Mouse (Mus musculus): Measurements from ENCODE around the gene Uap1l1. TPM values are rescaled to one million over a fixed set of nuclear protein-coding genes. Genes with fewer than 3 reads are reported as not detected.

The Uap1l1 gene
- total and polyA plus RNA-seq, 3 experiments, result 4.7 to 12.6 TPM; not detected in 1

GRCm38 (mm10) chr2:25318971-25319773 lies 46.3 kb downstream of the Uap1l1 start, which contains the start of gene Grin1:
Gene Grin1, minus strand, starts transcription at chr2:25319187.
- peaks cover 2 to 11% of the 10 kb centered on the region in 2 experiments; a peak in 3 of 4 replicates for H3K4me1 ChIP-seq (ENCODE audit: control insufficient read depth in 1 of 2, insufficient read depth in 2 of 2, low read length in 2 of 2)
- no peak within 1 kb of the TSS for H3K4me3 ChIP-seq (ENCODE audit: control insufficient read depth in 1 of 2, insufficient read depth in 1 of 2, low read depth in 2 of 2, low read length in 2 of 2)
- no peaks in the 10 kb centered on the region for H3K27me3 ChIP-seq (ENCODE audit: control insufficient read depth in 1 of 2, insufficient read depth in 2 of 2, low read length in 2 of 2)
- H3K9ac ChIP-seq (ENCODE audit: control insufficient read depth, low read depth, low read length, poor library complexity, severe bottlenecking), result no peak within 1 kb of the TSS
- no peaks in the 10 kb centered on the region for H3K9me3 ChIP-seq (replicated peaks; ENCODE audit: insufficient read depth, low read length)
- DNase-seq (ENCODE audit: low read depth, low spot score), result no peak
- no peaks in the 10 kb centered on the region for H3K79me2 ChIP-seq (ENCODE audit: control insufficient read depth, insufficient read depth, low read length, poor library complexity)
- no peak for TF ChIP-seq MAX (IDR thresholded peaks at IDR 0.05; ENCODE audit: low read length)
- no peak for TF ChIP-seq SIN3A (IDR thresholded peaks at IDR 0.05; ENCODE audit: low read length)
- no peak for TF ChIP-seq RCOR1 (IDR thresholded peaks at IDR 0.05; ENCODE audit: low read depth, low read length)
- no peak for TF ChIP-seq MYB (IDR thresholded peaks at IDR 0.05; ENCODE audit: low read depth, low read length)
- no peak for TF ChIP-seq MYC (IDR thresholded peaks at IDR 0.05; ENCODE audit: low read depth, low read length)
- TF ChIP-seq TAL1 (IDR thresholded peaks at IDR 0.05; ENCODE audit: low read length), result no peak
- TF ChIP-seq GATA1 (IDR thresholded peaks at IDR 0.05; ENCODE audit: low read depth, low read length), result no peak
- no peak for TF ChIP-seq CHD2 (IDR thresholded peaks at IDR 0.05; ENCODE audit: low read length)
- no peak for TF ChIP-seq ZKSCAN1 (IDR thresholded peaks at IDR 0.05; ENCODE audit: low read depth, low read length)
- TF ChIP-seq JUND (IDR thresholded peaks at IDR 0.05; ENCODE audit: low read depth, low read length), result no peak
- no peak for TF ChIP-seq NRF1 (IDR thresholded peaks at IDR 0.05; ENCODE audit: insufficient read depth, low read depth, low read length, poor library complexity, severe bottlenecking)
- no peak for TF ChIP-seq POLR2A (IDR thresholded peaks at IDR 0.05; ENCODE audit: control insufficient read depth in 1 of 2, insufficient read depth in 1 of 2, low read depth in 1 of 2, low read length in 2 of 2, poor library complexity in 1 of 2)
- no peak for TF ChIP-seq UBTF (IDR thresholded peaks at IDR 0.05; ENCODE audit: borderline replicate concordance, insufficient read depth, low read depth, low read length)
- no peak for TF ChIP-seq ZMIZ1 (IDR thresholded peaks at IDR 0.05; ENCODE audit: low read depth, low read length)
- TF ChIP-seq ZC3H11A (IDR thresholded peaks at IDR 0.05; ENCODE audit: low read depth, low read length), result no peak
- no peak for TF ChIP-seq ZNF384 (IDR thresholded peaks at IDR 0.05; ENCODE audit: low read depth, low read length)
- TF ChIP-seq EP300 (IDR thresholded peaks at IDR 0.05; ENCODE audit: low read depth in 1 of 2, low read length in 2 of 2), result no peak
- peaks cover 0 to 12% of the 10 kb centered on the region in 2 experiments; a peak in 2 of 4 replicates for H3K36me3 ChIP-seq (ENCODE audit: control insufficient read depth in 1 of 2, insufficient read depth in 2 of 2, low read length in 2 of 2)
- H3K27ac ChIP-seq (ENCODE audit: control insufficient read depth, low read depth, low read length), result no peak within 1 kb of the TSS

DNA sequence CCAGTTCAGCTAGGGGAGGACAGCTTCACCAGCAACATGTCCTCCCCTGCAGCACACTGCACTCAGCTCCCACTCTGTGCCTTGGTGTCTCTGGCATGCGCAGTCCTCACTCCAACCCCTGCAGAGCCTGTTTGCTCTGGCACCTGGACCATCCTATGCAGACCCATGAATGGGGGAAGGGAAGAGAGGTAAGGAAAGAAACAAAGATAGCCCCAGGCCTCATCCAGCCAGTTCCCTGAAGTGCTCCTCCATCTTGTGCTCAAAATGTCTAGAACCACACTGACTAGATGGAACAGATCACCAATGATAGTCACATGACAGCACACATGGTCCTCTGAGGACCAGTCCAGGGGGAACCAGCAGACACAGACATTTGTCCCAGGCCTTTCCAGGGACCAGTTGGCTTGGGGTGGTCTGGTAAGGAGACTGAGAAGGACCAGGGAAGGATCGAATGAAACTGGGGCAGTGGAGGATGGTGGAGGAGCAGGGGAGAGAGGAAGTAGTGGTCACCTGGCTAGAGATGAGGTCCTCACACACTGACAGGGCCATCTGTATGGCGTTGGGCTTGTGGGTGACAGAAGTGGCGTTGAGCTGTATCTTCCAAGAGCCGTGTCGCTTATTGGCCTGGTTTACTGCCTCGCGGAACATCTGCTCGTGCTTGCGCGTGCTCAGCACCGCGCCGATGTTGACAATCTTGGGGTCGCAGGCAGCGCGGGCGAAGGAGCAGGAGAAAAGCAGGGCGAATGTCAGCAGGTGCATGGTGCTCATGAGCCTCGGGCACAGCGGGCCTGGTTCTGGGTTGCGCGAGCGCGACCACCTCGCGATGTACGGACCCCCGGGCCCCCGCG lies 47.1 kb downstream of the Uap1l1 start:
- Histone ChIP-seq H3K27ac (ENCODE audit: control insufficient read depth, low read depth, low read length) (no peak overlapping the region), H3K9me3 (replicated peaks; ENCODE audit: insufficient read depth, low read length) (no peaks in the 10 kb centered on the region), H3K9ac (ENCODE audit: control insufficient read depth, low read depth, low read length, poor library complexity, severe bottlenecking) (no peak overlapping the region), H3K4me3 (ENCODE audit: control insufficient read depth in 1 of 2, insufficient read depth in 1 of 2, low read depth in 2 of 2, low read length in 2 of 2) (no peak overlapping the region), H3K4me1 (ENCODE audit: control insufficient read depth in 1 of 2, insufficient read depth in 2 of 2, low read length in 2 of 2) (peaks cover 0 to 5% of the 10 kb centered on the region in 2 experiments; a peak in 2 of 4 replicates), H3K36me3 (ENCODE audit: control insufficient read depth in 1 of 2, insufficient read depth in 2 of 2, low read length in 2 of 2) (peaks cover 0 to 5% of the 10 kb centered on the region in 2 experiments; a peak in 2 of 4 replicates), H3K79me2 (ENCODE audit: control insufficient read depth, insufficient read depth, low read length, poor library complexity) (no peaks in the 10 kb centered on the region), H3K27me3 (ENCODE audit: control insufficient read depth in 1 of 2, insufficient read depth in 2 of 2, low read length in 2 of 2) (no peaks in the 10 kb centered on the region)
- no peak for DNase-seq (ENCODE audit: low read depth, low spot score)
- TF ChIP-seq CHD1 (IDR thresholded peaks at IDR 0.05; ENCODE audit: low read depth, low read length), result no peak
- no peak for TF ChIP-seq MEF2A (IDR thresholded peaks at IDR 0.05; ENCODE audit: extremely low read depth, insufficient replicate concordance, low read depth, low read length, poor library complexity, severe bottlenecking)
- no peak for TF ChIP-seq MAX (IDR thresholded peaks at IDR 0.05; ENCODE audit: low read length)
- no peak for TF ChIP-seq NELFE (IDR thresholded peaks at IDR 0.05; ENCODE audit: low read depth, low read length)
- TF ChIP-seq USF1 (IDR thresholded peaks at IDR 0.05; ENCODE audit: low read depth, low read length), result no peak
- no peak for TF ChIP-seq TBP (IDR thresholded peaks at IDR 0.05; ENCODE audit: low read depth, low read length)
- no peak for TF ChIP-seq ETS1 (IDR thresholded peaks at IDR 0.05; ENCODE audit: low read depth, low read length)
- TF ChIP-seq CTCF (IDR thresholded peaks at IDR 0.05 in 2 of 3, conservative IDR thresholded peaks at IDR 0.05 in 1 of 3; ENCODE audit: control insufficient read depth in 1 of 3, insufficient read depth in 1 of 3, low read depth in 2 of 3, low read length in 3 of 3, poor library complexity in 1 of 3, severe bottlenecking in 1 of 3), result no peak
- TF ChIP-seq KAT2A (conservative IDR thresholded peaks at IDR 0.05; ENCODE audit: low read depth, low read length), result no peak
- TF ChIP-seq POLR2A (IDR thresholded peaks at IDR 0.05; ENCODE audit: control insufficient read depth in 1 of 2, insufficient read depth in 1 of 2, low read depth in 1 of 2, low read length in 2 of 2, poor library complexity in 1 of 2), result no peak
- TF ChIP-seq ZKSCAN1 (IDR thresholded peaks at IDR 0.05; ENCODE audit: low read depth, low read length), result no peak
- TF ChIP-seq SIN3A (IDR thresholded peaks at IDR 0.05; ENCODE audit: low read length), result no peak
- no peak for TF ChIP-seq TAL1 (IDR thresholded peaks at IDR 0.05; ENCODE audit: low read length)
- no peak for TF ChIP-seq HCFC1 (IDR thresholded peaks at IDR 0.05; ENCODE audit: low read depth, low read length)
- no peak for TF ChIP-seq JUND (IDR thresholded peaks at IDR 0.05; ENCODE audit: low read depth, low read length)
- TF ChIP-seq MXI1 (IDR thresholded peaks at IDR 0.05; ENCODE audit: low read depth, low read length), result no peak
- TF ChIP-seq MYC (IDR thresholded peaks at IDR 0.05; ENCODE audit: low read depth, low read length), result no peak

Measured in MEL (cell line).